Mouse (Mus musculus) forebrain, embryonic 15.5 days (tissue): ENCODE measurements at regions not wholly inside any gene's neighbourhood (a gene's known extent, or its start where the extent isn't known, plus 50 kb on each side); places are given as distances from the start of the nearest gene placed in this dataset. TPM values are rescaled to one million over a fixed set of nuclear protein-coding genes. Genes with fewer than 3 reads are reported as not detected.
A peak's percentile ranks its signal among the peaks of the same experiment; 100 is the strongest.
"Not testable (repeated sequence)": the region's sequence is repeated elsewhere in the genome, so short reads cannot be mapped to it uniquely, and the experiment has no call there.

ENCODE experiments used
- ATAC-seq: fragments of 200-750 bp; cut with Nextera tagmentation; replicated peaks from 2 replicates; pipeline ENCODE4 v1.8.0; 2017; ENCODE audit warnings: mild to moderate bottlenecking, moderate TSS enrichment, moderate library complexity
- H3K27ac ChIP-seq: fragments of 300-500 bp; sonication (generic); replicated peaks from 2 replicates; pipeline ENCODE4 v1.5.1; 2015; ENCODE audit warnings: mild to moderate bottlenecking, inconsistent platforms
- H3K27me3 ChIP-seq: fragments of 300-500 bp; sonication (generic); 2 replicates; pipeline ENCODE4 v1.6.1; 2015; ENCODE audit warnings: inconsistent platforms
- H3K36me3 ChIP-seq: fragments of 300-500 bp; sonication (generic); 2 replicates; pipeline ENCODE4 v1.6.1; 2015; ENCODE audit warnings: mild to moderate bottlenecking, inconsistent platforms
- H3K4me1 ChIP-seq: fragments of 300-500 bp; sonication (generic); 2 replicates; pipeline ENCODE4 v1.6.1; 2015; ENCODE audit warnings: inconsistent platforms
- H3K4me2 ChIP-seq: fragments of 300-500 bp; sonication (generic); replicated peaks from 2 replicates; pipeline ENCODE4 v1.6.1; 2015; ENCODE audit warnings: mild to moderate bottlenecking, inconsistent platforms
- H3K4me3 ChIP-seq: fragments of 300-500 bp; sonication (generic); 2 replicates; pipeline ENCODE4 v1.5.1; 2015; ENCODE audit warnings: mild to moderate bottlenecking, inconsistent platforms
- H3K9ac ChIP-seq: fragments of 300-500 bp; sonication (generic); replicated peaks from 2 replicates; pipeline ENCODE4 v1.6.1; 2015; ENCODE audit warnings: mild to moderate bottlenecking, inconsistent platforms
- H3K9me3 ChIP-seq: fragments of 300-500 bp; sonication (generic); 2 replicates; pipeline ENCODE4 v1.6.1; 2016; ENCODE audit warnings: inconsistent platforms
- WGBS: fragments of 180-500 bp; shearing (Covaris S2); methylation state at CpG from one replicate; pipeline ENCODE4 v1.1.7; 2015; ENCODE audit warnings: mixed read lengths; 5-methylcytosine and 5-hydroxymethylcytosine counted together
- microRNA-seq: library from miRNA; unstranded; fragments of <30 nt; microRNA quantifications from one replicate; pipeline ENCODE4, GENCODE M21; 2016

DNA sequence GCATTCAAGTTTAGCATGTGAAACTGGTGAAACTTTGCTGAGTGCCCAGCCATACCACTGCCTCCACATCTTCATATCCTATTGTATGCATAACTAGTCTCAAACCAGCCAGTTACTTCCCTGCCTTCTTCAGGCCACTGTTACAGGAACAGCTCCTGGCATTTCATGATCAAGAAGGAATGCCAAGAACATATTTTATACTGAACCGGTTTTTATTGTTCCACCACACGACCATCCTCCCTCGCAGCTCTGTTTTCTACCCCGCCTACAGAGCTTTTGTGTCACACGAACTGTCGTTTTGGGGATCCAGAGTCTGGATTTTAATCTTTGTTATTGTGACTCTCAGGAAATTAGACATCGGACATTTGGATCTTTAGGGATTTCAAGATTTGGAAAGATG, 174.6 kb upstream of the Pcsk5 start:
- Histone ChIP-seq H3K9me3 (no peaks in the 10 kb centered on the region), H3K36me3 (no peaks in the 10 kb centered on the region), H3K27me3 (no peaks in the 10 kb centered on the region), H3K27ac (no peak overlapping the region), H3K9ac (no peak overlapping the region), H3K4me1 (no peaks in the 10 kb centered on the region), H3K4me2 (no peak overlapping the region), H3K4me3 (no peak overlapping the region)
- ATAC-seq = no peak
- 75% methylated on average over 7 of the region's 7 CpGs for WGBS

DNA sequence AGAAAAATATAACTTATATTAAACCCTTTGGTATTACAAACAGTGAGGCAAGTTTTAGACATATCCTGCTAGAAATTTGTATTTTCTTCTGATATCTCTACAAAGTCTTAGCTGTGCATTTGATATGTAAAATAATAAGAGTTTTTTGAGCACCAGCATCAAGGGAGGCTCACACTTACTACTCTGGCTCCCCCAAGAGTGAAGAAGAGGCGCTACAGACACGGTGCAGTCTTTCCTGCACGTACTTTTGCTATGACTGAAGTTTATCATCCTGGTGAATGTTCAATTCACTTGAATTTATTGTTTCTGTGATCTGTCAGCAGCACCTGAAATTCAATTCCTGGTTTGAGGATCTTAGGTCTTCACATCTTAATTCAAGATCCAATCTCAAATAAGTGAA, 160.1 kb upstream of the Pcsk5 start:
- Histone ChIP-seq H3K36me3 (no peaks in the 10 kb centered on the region), H3K9me3 (0 out of 2 replicates have a peak, but pooled peaks cover 3% of the 10 kb centered on the region), H3K9ac (no peak overlapping the region), H3K4me3 (no peak overlapping the region), H3K4me1 (no peaks in the 10 kb centered on the region), H3K27me3 (no peaks in the 10 kb centered on the region), H3K4me2 (no peak overlapping the region), H3K27ac (no peak overlapping the region)
- WGBS = 88% methylated on average over 3 of the region's 3 CpGs
- no peak for ATAC-seq

DNA sequence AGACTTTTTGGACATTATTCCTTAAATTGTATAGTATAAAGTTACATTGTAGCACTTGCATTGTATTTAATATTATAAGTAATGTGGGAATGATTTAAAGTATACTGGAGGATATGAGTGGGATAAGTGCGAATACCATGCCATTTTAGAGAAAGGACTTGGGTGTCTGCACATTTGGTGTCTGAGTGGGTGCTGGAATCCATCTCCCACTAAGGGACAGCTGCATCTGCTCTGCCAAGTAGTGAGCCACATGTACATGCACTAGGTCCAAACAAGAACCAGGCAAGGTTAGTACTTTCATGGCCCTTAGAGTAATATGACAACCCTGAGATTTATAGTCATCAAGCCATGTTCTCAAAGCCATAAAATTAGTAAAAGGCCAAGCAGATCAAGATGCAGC, 146.0 kb upstream of the Pcsk5 start:
- no peaks in the 10 kb centered on the region for H3K4me1 ChIP-seq
- no peak for ATAC-seq
- no peak overlapping the region for H3K27ac ChIP-seq
- no peak overlapping the region for H3K9ac ChIP-seq
- H3K27me3 ChIP-seq = no peaks in the 10 kb centered on the region
- WGBS = 98% methylated on average over 1 of the region's 1 CpGs
- H3K4me3 ChIP-seq = no peak overlapping the region
- H3K36me3 ChIP-seq = no peaks in the 10 kb centered on the region
- no peak overlapping the region for H3K4me2 ChIP-seq
- H3K9me3 ChIP-seq = no peaks in the 10 kb centered on the region

DNA sequence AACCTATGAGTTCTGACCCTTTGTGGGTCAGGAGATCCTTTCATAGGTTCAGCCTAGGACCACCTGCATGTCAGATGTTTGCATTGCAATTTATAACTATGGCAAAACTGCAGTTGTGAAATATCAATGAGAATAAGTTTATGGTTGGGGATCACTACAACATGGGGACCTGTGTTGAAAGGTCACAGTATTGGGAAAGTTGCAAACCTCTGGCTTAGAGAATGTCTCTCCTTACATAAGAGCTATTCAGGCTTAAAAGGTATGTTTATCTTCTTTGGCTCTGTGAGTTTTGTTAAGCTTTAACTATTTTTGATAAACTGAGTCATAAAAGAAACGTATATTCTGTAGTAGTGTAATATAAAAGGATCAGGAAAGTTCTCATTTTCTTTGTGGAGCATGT, 128.1 kb upstream of the Pcsk5 start:
- Histone ChIP-seq H3K9ac (no peak overlapping the region), H3K4me2 (no peak overlapping the region), H3K4me3 (no peak overlapping the region), H3K4me1 (no peaks in the 10 kb centered on the region), H3K9me3 (no peaks in the 10 kb centered on the region), H3K27ac (no peak overlapping the region), H3K36me3 (no peaks in the 10 kb centered on the region), H3K27me3 (no peaks in the 10 kb centered on the region)
- WGBS = 77% methylated on average over 1 of the region's 1 CpGs
- ATAC-seq = no peak

DNA sequence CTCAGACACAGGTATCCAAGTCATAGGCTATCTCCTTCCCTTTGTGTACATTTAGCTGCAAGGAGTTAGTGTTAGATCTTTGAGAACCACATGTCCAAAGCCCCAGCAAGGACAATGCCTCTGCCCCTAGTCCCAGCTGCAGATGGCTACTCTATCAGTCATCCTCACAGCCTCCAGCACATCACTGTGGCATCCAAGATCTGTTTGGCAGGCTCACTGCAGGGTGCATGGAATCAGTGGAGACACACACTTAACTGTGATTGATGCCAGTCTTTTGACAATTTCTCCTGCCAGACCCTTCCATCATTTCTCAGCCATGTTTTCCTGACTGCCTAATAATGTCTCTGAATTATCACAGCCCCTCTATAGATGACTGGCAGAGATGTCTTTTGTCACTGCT, 121.0 kb upstream of the Pcsk5 start:
- ATAC-seq = 0 out of 2 replicates have a peak, but pooled peaks have one; percentile 35
- Histone ChIP-seq H3K27me3 (no peaks in the 10 kb centered on the region), H3K27ac (no peak overlapping the region), H3K4me1 (0 out of 2 replicates have a peak, but pooled peaks cover 3% of the 10 kb centered on the region), H3K9me3 (no peaks in the 10 kb centered on the region), H3K36me3 (no peaks in the 10 kb centered on the region), H3K4me3 (no peak overlapping the region), H3K9ac (no peak overlapping the region), H3K4me2 (no peak overlapping the region)

DNA sequence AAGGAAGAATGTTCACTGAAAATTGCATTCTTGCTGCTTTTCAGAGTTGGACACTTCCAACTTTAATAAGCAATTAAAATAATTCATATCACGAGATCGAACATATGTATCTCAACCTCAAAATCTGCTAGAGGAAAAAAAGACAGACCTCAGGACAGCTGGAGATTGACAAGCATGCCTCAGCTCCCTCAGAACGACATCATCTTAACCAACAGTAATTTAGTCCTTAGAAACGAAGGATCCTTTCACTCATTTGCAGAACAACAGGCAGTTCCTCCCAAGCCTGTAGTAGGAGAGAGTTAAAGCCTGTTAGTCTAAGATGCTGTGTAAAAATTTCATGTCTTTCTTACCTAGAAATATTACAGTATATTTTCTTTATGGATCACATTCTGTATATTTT, 95.2 kb upstream of the Pcsk5 start:
- no peaks in the 10 kb centered on the region for H3K27me3 ChIP-seq
- no peak overlapping the region for H3K4me2 ChIP-seq
- no peak overlapping the region for H3K4me3 ChIP-seq
- 54% methylated on average over 4 of the region's 4 CpGs for WGBS
- H3K9me3 ChIP-seq = no peaks in the 10 kb centered on the region
- no peak overlapping the region for H3K9ac ChIP-seq
- no peaks in the 10 kb centered on the region for H3K4me1 ChIP-seq
- H3K36me3 ChIP-seq = no peaks in the 10 kb centered on the region
- no peak overlapping the region for H3K27ac ChIP-seq
- no peak; the same call in 1 of the 2 replicates for ATAC-seq

DNA sequence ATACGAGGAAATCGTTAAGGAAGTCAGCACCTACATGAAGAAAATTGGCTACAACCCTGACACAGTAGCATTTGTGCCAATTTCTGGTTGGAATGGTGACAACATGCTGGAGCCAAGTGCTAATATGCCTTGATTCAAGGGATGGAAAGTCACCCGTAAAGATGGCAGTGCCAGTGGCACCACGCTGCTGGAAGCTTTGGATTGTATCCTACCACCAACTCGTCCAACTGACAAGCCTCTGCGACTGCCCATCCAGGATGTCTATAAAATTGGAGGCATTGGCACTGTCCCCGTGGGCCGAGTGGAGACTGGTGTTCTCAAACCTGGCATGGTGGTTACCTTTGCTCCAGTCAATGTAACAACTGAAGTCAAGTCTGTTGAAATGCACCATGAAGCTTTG, 89.7 kb upstream of the Pcsk5 start:
- not testable (repeated sequence) for H3K4me3 ChIP-seq, H3K9ac ChIP-seq, ATAC-seq, H3K27ac ChIP-seq, H3K4me1 ChIP-seq, H3K36me3 ChIP-seq, H3K4me2 ChIP-seq, H3K27me3 ChIP-seq, H3K9me3 ChIP-seq
- 75% methylated on average over 8 of the region's 8 CpGs for WGBS

DNA sequence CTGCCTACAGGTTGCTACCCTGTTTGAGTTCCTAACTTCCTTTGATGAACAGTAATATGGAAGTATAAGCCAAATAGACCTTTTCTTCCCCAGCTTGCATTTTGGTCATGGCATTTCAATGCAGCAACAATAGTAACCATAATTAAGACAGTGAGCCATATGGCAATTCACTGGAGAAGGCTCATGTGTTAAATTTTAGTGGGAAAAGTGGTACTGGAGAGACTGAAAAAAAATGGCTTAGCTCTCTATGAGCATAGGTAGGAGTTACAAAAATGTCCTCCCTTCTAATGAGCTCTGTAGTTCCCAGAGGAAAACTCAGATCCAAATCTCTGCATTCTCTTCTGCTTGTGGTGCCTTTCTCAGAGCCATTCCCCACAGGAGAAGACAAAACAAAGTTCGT, 70.1 kb upstream of the Pcsk5 start:
- H3K4me3 ChIP-seq = no peak overlapping the region
- no peak overlapping the region for H3K27ac ChIP-seq
- H3K36me3 ChIP-seq = no peaks in the 10 kb centered on the region
- H3K4me1 ChIP-seq = no peaks in the 10 kb centered on the region
- no peak overlapping the region for H3K4me2 ChIP-seq
- no peaks in the 10 kb centered on the region for H3K9me3 ChIP-seq
- 92% methylated on average over 1 of the region's 1 CpGs for WGBS
- ATAC-seq = no peak
- H3K27me3 ChIP-seq = no peaks in the 10 kb centered on the region
- no peak overlapping the region for H3K9ac ChIP-seq

DNA sequence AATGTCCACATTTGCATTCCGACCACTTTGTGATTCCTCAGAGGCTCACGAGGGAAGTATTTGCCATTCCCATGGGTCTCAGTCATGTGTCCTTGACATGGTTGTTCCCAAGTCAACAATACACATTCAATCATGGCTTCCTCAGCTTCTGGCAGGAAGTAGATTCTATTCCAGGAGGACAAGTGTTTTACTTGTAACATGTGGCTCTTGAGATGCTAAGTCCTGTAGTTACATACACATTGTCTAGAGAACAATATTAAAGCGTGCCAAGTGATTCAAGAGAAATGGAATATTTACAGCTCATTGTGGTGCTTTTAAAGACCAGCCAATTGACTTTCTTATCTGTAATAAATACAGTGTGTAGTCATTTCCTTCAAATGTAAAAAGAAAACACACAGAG, 66.7 kb upstream of the Pcsk5 start:
- Histone ChIP-seq H3K4me3 (no peak overlapping the region), H3K27me3 (no peaks in the 10 kb centered on the region), H3K36me3 (no peaks in the 10 kb centered on the region), H3K27ac (no peak overlapping the region), H3K4me2 (no peak overlapping the region), H3K9me3 (no peaks in the 10 kb centered on the region), H3K4me1 (no peaks in the 10 kb centered on the region), H3K9ac (no peak overlapping the region)
- no peak for ATAC-seq
- 86% methylated on average over 3 of the region's 3 CpGs for WGBS

DNA sequence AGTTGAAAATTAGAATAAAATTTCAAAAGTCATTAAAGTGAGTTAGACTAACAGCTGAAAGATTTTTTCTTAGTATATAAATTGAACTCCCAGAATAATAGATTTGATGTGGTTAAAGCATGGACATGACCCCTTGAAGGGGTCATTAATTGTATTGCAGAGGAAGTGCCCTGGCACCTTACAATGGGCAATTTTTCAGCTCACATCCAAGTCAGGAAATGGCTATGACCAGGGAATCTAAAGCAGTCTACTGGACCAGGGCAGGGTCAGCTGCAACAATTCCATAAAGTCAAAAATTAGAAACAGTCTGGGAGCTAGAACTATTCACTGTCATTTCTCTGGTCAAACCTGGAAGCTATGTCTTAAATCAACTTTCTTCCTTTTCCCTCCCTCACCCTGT, 55.2 kb upstream of the Pcsk5 start:
- no peak for ATAC-seq
- Histone ChIP-seq H3K4me3 (no peak overlapping the region), H3K4me1 (no peaks in the 10 kb centered on the region), H3K27me3 (no peaks in the 10 kb centered on the region), H3K9me3 (no peaks in the 10 kb centered on the region), H3K36me3 (no peaks in the 10 kb centered on the region), H3K9ac (no peak overlapping the region), H3K4me2 (no peak overlapping the region), H3K27ac (no peak overlapping the region)

Small RNA genes lying in the stretch of these regions (microRNA-seq; reads per million reads assigned to microRNA genes)
- not detected for gene Gm23061
